Mouse (Mus musculus) hindbrain, embryonic 11.5 days (tissue): ENCODE results near the gene Def8. TPM values are rescaled to one million over a fixed set of nuclear protein-coding genes. Genes with fewer than 3 reads are reported as not detected.
"Not testable (repeated sequence)": the region's sequence is repeated elsewhere in the genome, so short reads cannot be mapped to it uniquely, and the experiment has no call there.

Experiments
- ATAC-seq: fragments of 200-750 bp; cut with Nextera tagmentation; 2 replicates; pipeline ENCODE4 v1.8.0; 2017; ENCODE audit warnings: mild to moderate bottlenecking, moderate TSS enrichment, moderate library complexity; ENCODE audit not compliant: low FRiP score
- DNase-seq: peaks from one replicate; pipeline ENCODE4 v3.0.0-alpha.2; 2015; ENCODE audit warnings: low spot score
- H3K27ac ChIP-seq: fragments of 300-500 bp; sonication (generic); 2 replicates; pipeline ENCODE4 v1.5.1; 2014; ENCODE audit warnings: mild to moderate bottlenecking, low read depth, low read length
- H3K27me3 ChIP-seq: fragments of 300-500 bp; sonication (generic); 2 replicates; pipeline ENCODE4 v1.6.1; 2014; ENCODE audit warnings: mild to moderate bottlenecking, low read length, moderate library complexity, mixed read lengths; ENCODE audit not compliant: control insufficient read depth, insufficient read depth
- H3K36me3 ChIP-seq: fragments of 300-500 bp; sonication (generic); 2 replicates; pipeline ENCODE4 v1.6.1; 2014; ENCODE audit warnings: mild to moderate bottlenecking, low read length, moderate library complexity, mixed read lengths; ENCODE audit not compliant: control insufficient read depth, insufficient read depth
- H3K4me1 ChIP-seq: fragments of 300-500 bp; sonication (generic); replicated peaks from 2 replicates; pipeline ENCODE4 v1.6.1; 2014; ENCODE audit warnings: low read length, mixed read lengths; ENCODE audit not compliant: control insufficient read depth, insufficient read depth
- H3K4me2 ChIP-seq: fragments of 300-500 bp; sonication (generic); replicated peaks from 2 replicates; pipeline ENCODE4 v1.6.1; 2014; ENCODE audit warnings: mild to moderate bottlenecking, low read depth, low read length
- H3K4me3 ChIP-seq: fragments of 300-500 bp; sonication (generic); 2 replicates; pipeline ENCODE4 v1.5.1; 2014; ENCODE audit warnings: low read depth, low read length
- H3K9ac ChIP-seq: fragments of 300-500 bp; sonication (generic); 2 replicates; pipeline ENCODE4 v1.6.1; 2014; ENCODE audit warnings: low read depth, low read length
- H3K9me3 ChIP-seq: fragments of 300-500 bp; sonication (generic); 2 replicates; pipeline ENCODE4 v1.6.1; 2016; ENCODE audit warnings: low read length; ENCODE audit not compliant: control insufficient read depth
- WGBS: fragments of 180-500 bp; shearing (Covaris S2); extraction: QIAGEN DNeasy Blood & Tissue Kit; methylation state at CpG from one replicate; pipeline ENCODE4 v1.1.7; 2014; 5-methylcytosine and 5-hydroxymethylcytosine counted together
- polyA plus RNA-seq: library from polyadenylated mRNA; unstranded; fragments of >200 nt; fragmentation: Nextera tagmentation; extraction: Ambion mirVana; gene quantifications from 2 replicates; pipeline ENCODE4 v1.2.1, GENCODE M21; 2014

The Def8 gene
- polyA plus RNA-seq, 1 experiment from 2014 or later, result 32.5 TPM

GRCm38 (mm10) chr8:123410049-123410587 lies 13.2 kb upstream of the Def8 start:
- ATAC-seq (peak; percentile 6; the same call in 1 of the 2 replicates), DNase-seq (peak; percentile 76)
- Histone ChIP-seq H3K9me3 (no peaks in the 10 kb centered on the region), H3K27ac (peak overlapping the region; percentile 96), H3K36me3 (no peaks in the 10 kb centered on the region), H3K4me3 (peak overlapping the region; percentile 86), H3K4me1 (peaks cover 2% of the 10 kb centered on the region), H3K9ac (peak overlapping the region; percentile 95), H3K27me3 (peaks cover 10% of the 10 kb centered on the region; the same call in 1 of the 2 replicates), H3K4me2 (peak overlapping the region; percentile 74)
- WGBS, result 52% methylated on average over 8 of the region's 8 CpGs

- H3K27me3 ChIP-seq, result peaks cover 10% of the 10 kb centered on the region; the same call in 1 of the 2 replicates
- no peaks in the 10 kb centered on the region for H3K9me3 ChIP-seq
- H3K4me2 ChIP-seq, result peak overlapping the region; percentile 74
- peak overlapping the region; percentile 86 for H3K4me3 ChIP-seq
- DNase-seq, result no peak
- ATAC-seq, result no peak; the same call in 1 of the 2 replicates
- peaks cover 2% of the 10 kb centered on the region for H3K4me1 ChIP-seq
- H3K9ac ChIP-seq, result peak overlapping the region; percentile 95
- H3K36me3 ChIP-seq, result no peaks in the 10 kb centered on the region
- 4% methylated on average over 11 of the region's 11 CpGs for WGBS
- peak overlapping the region; percentile 96 for H3K27ac ChIP-seq
Observed at GRCm38 (mm10) chr8:123410788-123411187, 12.5 kb upstream of the Def8 start.

GRCm38 (mm10) chr8:123411246-123411645 lies 12.1 kb upstream of the Def8 start, which contains the start of gene Tubb3:
Gene Tubb3, plus strand, starts transcription at chr8:123411424.
- H3K36me3 ChIP-seq, result no peaks in the 10 kb centered on the region
- H3K9ac ChIP-seq, result peak within 1 kb of the TSS; percentile 95
- WGBS, result 1% methylated on average over 28 of the region's 29 CpGs
- peaks cover 10% of the 10 kb centered on the region; the same call in 1 of the 2 replicates for H3K27me3 ChIP-seq
- peak; percentile 92 for DNase-seq
- peak within 1 kb of the TSS; percentile 86 for H3K4me3 ChIP-seq
- H3K4me2 ChIP-seq, result peak within 1 kb of the TSS; percentile 74
- H3K27ac ChIP-seq, result peak within 1 kb of the TSS; percentile 96
- peak; percentile 85 for ATAC-seq
- H3K9me3 ChIP-seq, result no peaks in the 10 kb centered on the region
- peaks cover 2% of the 10 kb centered on the region for H3K4me1 ChIP-seq

DNA sequence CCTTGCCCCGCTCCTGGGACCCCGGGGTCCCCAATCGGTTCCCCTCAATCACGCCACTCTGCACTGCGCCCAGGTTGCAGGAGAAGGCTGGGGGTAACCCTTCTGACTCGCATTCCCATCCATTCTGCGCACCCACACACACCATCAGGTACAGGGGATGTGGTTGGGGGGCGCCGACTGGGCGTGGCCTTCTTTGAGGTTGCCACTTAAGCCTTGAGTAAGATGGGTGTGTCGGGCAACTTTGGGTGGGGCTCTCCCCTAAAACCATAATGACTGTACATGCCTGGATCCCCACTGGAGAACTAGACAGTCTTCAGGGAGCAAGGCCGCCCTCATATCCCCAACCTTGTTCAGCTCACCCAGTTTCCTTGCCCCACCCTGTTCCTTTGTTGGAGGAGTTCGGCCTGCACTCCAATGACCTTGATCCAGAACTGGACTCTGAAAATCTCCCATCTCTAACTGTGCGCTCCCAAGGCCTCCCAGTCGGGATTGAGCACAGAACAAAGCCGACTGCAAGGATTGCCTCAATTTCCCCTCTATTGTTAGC lies 11.5 kb upstream of the Def8 start:
- Histone ChIP-seq H3K36me3 (no peaks in the 10 kb centered on the region), H3K27ac (peak overlapping the region; percentile 96), H3K27me3 (peaks cover 10% of the 10 kb centered on the region; the same call in 1 of the 2 replicates), H3K4me3 (peak overlapping the region; percentile 86), H3K9me3 (no peaks in the 10 kb centered on the region), H3K4me1 (peaks cover 2% of the 10 kb centered on the region), H3K4me2 (peak overlapping the region; percentile 74), H3K9ac (peak overlapping the region; percentile 95)
- ATAC-seq (peak; percentile 34), DNase-seq (peak; percentile 59)
- 4% methylated on average over 16 of the region's 16 CpGs for WGBS

GRCm38 (mm10) chr8:123412560-123413170 lies 10.7 kb upstream of the Def8 start:
- Histone ChIP-seq H3K9ac (peak overlapping the region; percentile 95), H3K4me2 (peak overlapping the region; percentile 74), H3K36me3 (no peaks in the 10 kb centered on the region), H3K9me3 (no peaks in the 10 kb centered on the region), H3K27me3 (peaks cover 10% of the 10 kb centered on the region; the same call in 1 of the 2 replicates), H3K4me3 (peak overlapping the region; percentile 86), H3K27ac (peak overlapping the region; percentile 96), H3K4me1 (peaks cover 2% of the 10 kb centered on the region)
- WGBS, result under 1% methylated on average over 11 of the region's 12 CpGs
- ATAC-seq, result peak; percentile 70
- DNase-seq, result peak; percentile 87

- Histone ChIP-seq H3K9me3 (no peaks in the 10 kb centered on the region), H3K4me1 (peaks cover 2% of the 10 kb centered on the region), H3K4me2 (peak overlapping the region; percentile 74), H3K27me3 (peaks cover 10% of the 10 kb centered on the region; the same call in 1 of the 2 replicates), H3K27ac (peak overlapping the region; percentile 96), H3K36me3 (peaks cover 5% of the 10 kb centered on the region; the same call in 1 of the 2 replicates), H3K9ac (peak overlapping the region; percentile 95), H3K4me3 (peak overlapping the region; percentile 86)
- no peak for ATAC-seq
- WGBS, result 13% methylated on average over 9 of the region's 9 CpGs
- DNase-seq, result peak; percentile 60
Observed at GRCm38 (mm10) chr8:123414255-123414654, 9.1 kb upstream of the Def8 start.

DNA sequence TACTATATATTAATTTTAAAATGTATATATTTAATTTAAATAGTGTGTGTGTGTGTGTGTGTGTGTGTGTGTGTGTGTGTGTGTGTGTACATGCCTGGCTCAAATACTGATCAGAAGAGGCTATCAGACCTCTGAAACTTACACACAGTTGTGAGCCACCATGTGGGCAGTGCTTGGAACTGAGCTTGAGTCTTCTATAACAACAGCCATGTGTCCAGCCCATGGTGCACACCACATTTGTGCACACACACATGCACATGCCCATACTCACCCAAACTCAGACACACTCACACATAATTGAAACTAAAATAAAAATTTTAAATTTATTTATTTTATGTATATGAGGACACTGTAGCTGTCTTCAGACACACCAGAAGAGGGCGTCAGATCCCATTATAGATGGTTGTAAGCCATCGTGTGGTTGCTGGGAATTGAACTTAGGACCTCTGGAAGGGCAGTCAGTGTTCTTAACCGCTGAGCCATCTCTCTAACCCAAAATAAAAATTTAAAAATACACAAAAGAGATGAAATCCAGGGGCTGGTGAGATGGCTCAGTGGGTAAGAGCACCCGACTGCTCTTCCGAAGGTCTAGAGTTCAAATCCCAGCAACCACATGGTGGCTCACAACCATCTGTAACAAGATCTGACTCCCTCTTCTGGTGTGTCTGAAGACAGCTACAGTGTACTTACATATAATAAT lies 8.2 kb upstream of the Def8 start:
- not testable (repeated sequence) for H3K9ac ChIP-seq, H3K9me3 ChIP-seq, H3K36me3 ChIP-seq, H3K4me1 ChIP-seq, H3K27me3 ChIP-seq, H3K27ac ChIP-seq, ATAC-seq
- Histone ChIP-seq H3K4me3 (peak overlapping the region; percentile 86), H3K4me2 (peak overlapping the region; percentile 19)
- 87% methylated on average over 5 of the region's 5 CpGs for WGBS
- DNase-seq, result peak; percentile 30
